Mouse (Mus musculus): ENCODE measurements at regions not wholly inside any gene's neighbourhood (a gene's known extent, or its start where the extent isn't known, plus 50 kb on each side); places are given as distances from the start of the nearest gene placed in this dataset.
A peak's percentile ranks its signal among the peaks of the same experiment; 100 is the strongest.
"Not testable (repeated sequence)": the region's sequence is repeated elsewhere in the genome, so short reads cannot be mapped to it uniquely, and the experiment has no call there.

DNA sequence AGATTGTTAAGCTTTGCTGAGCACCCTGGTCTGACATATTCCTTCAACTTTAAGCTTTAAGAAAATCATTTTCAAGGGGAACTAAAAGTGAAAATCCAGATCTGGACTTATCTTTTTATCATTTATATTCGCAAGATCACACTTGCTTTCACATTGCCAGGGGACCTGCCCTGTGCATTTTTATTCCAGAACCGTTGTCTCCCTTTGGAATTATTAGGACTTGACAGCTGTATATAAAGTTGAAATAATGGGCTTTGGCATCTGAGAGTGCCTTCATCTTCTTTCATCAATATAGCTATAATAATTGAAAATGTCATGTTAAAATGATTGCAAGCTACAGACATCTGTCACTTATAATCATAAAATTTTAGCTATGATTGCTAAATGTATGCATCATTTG lies 276.8 kb upstream of the Olfm3 start:
- intact Hi-C loops (cut with DNase I): no loop called here

DNA sequence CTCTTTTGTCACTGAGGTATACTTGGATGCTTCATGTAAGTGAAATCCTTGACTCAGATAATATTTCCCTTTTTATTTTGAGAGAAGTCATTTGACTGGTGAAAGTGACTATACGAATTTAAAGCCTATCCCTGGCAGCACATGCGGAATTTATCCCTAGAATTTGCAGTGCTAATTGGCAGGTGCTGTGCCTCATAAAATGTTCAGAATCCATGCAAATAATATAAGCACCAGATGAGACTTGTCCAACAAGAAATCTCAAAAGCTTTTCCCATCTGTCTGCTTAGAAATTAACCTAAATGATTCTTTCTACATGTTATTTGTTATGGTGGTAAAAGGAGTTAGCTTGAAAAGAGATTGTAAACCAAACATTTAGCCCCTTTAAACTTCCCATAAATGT lies 268.5 kb upstream of the Olfm3 start:
- intact Hi-C loops (cut with DNase I): no loop called here

More for the DNA sequence above, 276.8 kb upstream of the Olfm3 start:
- DNase-seq (ENCODE audit: low spot score in 2 of 2): no peak

DNA sequence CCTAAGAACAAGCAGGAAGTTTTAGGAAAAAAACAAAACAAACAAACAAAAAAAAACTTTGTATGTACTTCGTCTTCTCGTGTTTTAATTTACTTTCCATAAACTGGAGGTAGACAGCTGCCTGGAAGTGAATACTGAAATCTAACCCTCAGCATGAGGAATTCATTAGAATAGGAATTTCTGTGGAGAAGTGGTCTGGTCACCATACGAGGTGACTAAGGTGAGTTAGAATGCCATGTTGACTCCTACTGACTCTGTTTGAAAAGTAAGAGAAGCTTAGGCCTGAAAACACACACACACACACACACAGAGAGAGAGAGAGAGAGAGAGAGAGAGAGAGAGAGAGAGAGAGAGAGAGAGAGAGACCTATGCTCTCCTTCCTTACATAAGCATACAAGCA lies 255.9 kb upstream of the Olfm3 start:
- DNase-seq (ENCODE audit: low spot score in 2 of 2): no peak
- intact Hi-C loops (cut with DNase I): no loop called here

More for the DNA sequence above, 268.5 kb upstream of the Olfm3 start:
- DNase-seq (ENCODE audit: low spot score in 2 of 2): no peak

DNA sequence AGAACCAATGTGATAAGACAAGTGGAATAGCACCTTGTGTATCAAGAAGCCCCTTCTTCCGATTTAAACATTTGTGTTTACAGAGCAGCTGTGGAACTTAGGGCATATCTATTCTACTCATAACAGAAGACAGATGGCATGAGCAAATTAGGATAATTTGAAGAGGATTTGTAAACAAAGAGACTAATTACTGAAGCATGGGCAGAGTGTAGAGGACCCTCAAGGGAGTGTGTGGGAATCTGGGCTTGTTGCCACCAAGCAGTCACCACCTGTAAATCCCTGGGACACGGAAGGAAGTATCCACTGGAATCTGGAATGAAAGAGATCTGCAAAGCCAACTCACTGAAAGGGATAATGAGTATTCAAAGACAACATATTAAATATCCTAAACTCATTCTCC lies 205.9 kb upstream of the Olfm3 start:
- no peak for DNase-seq (ENCODE audit: low spot score in 2 of 2)
- intact Hi-C loops (cut with DNase I): no loop called here

DNA sequence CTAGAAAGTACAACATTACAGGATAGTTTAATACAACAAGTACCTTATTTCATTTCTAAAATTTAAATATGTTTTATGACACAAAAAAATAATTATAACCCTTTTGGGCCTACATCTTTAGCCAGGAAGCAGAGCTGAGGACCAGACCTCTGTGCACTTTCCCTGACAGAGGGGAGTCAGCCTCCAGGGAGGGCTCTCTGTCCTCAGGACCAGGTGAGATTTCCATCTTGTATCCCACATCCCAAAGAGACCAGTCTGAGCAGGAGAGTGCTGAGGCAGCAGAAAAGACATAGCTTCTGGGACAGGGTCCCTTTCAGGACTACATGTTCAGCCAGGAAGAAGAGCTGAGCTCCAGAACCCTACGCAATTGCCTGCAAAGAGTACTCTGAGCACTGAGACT lies 178.7 kb upstream of the Olfm3 start:
- no peak for DNase-seq (ENCODE audit: low spot score in 2 of 2)
- intact Hi-C loops (cut with DNase I): no loop called here

DNA sequence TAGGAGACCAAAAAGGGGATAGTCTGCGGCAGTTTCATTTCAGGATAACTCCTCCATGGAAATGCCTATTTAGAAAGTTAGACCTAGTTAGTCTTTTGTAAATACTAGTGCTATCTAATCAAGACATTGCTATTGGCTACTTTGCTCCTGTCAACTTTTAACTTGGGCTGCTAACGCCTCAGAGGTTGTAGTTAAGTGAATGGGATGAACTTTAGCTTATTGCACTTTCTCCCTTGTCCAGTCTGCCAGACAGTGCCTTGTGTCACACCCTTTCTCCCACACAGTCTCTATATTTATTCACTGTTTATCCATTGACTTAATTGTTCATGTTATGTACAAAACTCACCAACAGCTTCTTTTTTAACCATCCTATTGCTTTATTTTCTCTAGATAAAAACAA lies 167.5 kb upstream of the Olfm3 start:
- intact Hi-C loops (cut with DNase I): no loop called here
- DNase-seq (ENCODE audit: low spot score in 2 of 2): no peak

DNA sequence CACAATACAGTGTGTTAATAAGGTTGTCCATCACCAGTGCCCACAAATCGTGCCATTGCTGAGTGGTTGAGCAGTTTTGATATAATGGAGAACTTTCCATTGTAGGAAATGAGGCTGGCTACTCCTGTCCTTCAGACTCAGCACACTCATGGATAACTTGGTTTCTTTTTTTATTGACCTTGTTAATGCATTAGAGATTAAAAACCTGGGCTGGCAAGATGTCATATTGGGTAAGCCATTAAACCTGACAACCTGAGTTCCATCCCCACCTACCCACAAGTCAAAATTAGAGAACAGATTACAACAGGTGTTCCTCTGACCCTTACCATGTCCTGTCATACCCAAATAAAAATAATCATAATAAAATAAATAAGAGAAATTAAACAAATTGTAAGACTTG lies 159.7 kb upstream of the Olfm3 start:
- no peak for DNase-seq (ENCODE audit: low spot score in 2 of 2)
- intact Hi-C loops (cut with DNase I): no loop called here

DNA sequence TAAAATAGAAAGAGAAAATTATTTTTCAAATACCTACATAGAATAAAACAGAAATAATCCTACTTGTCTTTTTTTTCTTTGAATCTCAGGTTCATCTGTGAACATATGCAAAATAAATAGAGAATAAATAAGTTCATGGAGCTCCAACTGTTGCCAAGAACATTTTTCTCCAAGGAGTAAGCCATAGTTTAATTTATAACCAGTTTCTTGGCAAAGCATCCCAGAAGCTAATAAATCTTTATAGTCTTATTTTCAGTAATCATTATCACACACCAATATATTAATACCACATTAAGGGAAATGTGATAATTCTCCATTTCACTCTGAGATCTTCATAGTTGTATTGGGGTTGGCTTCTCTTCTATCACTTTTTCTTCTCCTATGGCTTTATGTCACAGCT lies 158.7 kb upstream of the Olfm3 start:
- DNase-seq (ENCODE audit: low spot score in 2 of 2): no peak
- intact Hi-C loops (cut with DNase I): no loop called here

DNA sequence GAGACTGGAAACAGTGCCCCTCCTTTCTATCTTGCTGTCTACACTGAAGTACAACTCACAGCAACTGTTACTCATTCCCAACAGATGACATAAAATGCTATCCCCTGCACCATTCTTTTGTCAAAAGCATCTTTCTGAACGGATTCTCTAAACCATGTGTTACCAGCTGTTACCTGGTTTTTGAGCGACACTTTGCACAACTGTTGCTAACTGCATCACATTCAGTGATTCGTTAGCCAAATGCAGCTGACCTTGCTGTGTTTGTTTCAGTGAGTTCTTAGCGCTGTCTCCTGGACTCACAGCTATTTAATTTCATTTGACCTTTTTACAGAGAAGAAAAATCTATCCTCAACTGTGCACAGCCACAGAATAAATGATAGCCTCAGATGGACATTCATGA lies 146.6 kb upstream of the Olfm3 start:
- no peak for DNase-seq (ENCODE audit: low spot score in 2 of 2)
- intact Hi-C loops (cut with DNase I): no loop called here

DNA sequence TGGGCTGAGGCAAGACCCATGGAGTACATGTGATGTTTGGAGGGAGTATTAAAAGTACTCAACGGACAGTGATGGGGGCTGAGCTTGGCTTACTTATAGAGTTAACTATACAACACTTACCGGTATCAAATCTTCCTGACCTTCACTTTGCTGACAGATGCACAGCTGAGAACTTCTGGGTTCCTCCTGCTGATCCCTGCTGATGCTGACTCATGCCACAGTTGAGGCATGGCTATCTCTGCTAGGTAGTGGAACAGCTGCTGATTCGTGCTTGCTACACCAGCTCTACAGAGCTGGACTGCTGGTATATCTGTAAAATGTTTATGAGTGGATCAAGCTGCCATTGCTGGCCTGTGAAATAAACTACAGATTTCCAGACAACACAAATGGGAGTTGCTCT lies 145.3 kb upstream of the Olfm3 start:
- intact Hi-C loops (cut with DNase I): no loop called here
- DNase-seq (ENCODE audit: low spot score in 2 of 2): no peak

DNA sequence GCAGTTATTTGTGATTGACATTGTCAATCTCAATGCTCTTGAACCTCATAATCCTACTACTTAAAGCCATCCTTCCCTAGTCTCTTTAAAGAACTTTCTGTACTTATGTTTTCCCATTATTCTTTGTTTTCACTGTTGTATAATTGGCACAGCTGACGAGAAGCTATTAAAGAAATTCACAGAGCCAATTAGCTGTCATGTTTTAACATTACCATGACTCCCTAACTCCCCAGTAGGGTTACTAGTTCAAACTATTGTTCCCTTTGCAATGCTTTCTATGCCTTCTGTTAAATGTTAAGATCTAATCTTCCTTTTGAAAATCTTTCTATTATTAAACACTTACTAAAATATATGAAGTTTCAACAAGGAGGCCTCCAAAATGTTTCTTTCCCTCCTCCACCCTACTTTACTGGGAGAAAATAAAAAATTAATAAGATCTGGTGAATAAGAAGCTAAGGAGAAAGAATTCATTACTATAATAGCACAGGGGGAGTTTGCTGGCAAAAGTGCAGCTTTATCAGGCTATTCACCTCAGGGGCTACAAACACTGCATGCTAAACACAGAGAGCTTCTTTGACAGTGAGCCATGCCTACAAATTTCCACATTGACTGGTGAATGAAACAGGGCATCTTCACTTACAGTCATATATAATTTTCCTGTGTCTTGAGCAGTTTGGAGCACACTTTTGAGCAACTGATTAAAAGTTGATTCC lies 144.4 kb upstream of the Olfm3 start:
- intact Hi-C loops (cut with DNase I): no loop called here
- no peak for DNase-seq (ENCODE audit: low spot score in 2 of 2)

DNA sequence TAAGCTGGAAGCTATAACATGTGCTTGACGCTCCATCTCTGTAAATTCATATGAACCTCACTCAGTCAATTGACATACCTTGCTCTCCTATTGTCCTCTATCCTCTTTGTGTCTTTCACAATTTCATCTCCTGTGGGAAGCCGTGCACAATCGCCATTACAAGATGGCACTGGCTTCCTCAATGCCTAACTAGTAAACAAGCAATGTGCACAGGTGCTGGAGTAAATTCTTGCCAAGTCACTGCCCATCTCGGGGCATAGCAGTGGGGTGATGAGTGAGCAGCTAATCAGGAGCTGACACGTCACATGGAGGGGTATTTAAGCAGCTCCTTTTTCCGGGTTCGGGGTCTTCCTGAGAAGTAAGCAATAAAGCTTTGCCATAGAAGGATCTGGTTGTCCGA lies 141.5 kb upstream of the Olfm3 start:
- DNase-seq (ENCODE audit: low spot score in 2 of 2); intact Hi-C loops (cut with DNase I): not testable (repeated sequence)

DNA sequence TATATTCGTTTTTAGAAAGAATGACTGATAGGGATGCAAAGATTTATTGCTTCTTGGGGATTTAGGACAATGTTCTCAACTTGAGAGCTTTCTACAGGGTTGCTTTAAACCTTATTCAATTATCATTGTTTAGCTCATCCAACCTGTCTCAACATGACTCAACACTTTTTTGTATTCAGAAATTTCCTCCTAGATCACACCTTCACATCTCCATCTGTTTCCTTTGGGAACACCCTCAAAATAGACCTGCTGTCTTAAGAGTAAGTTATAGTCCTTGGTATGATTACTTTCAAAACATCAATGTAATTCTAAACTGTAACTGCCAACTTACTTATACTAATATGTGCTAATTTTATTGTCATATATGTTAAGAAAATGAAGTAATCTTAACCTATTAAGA lies 114.8 kb upstream of the Olfm3 start:
- DNase-seq (ENCODE audit: low spot score in 2 of 2): peak in 1 of 2 experiments; percentile 55

DNA sequence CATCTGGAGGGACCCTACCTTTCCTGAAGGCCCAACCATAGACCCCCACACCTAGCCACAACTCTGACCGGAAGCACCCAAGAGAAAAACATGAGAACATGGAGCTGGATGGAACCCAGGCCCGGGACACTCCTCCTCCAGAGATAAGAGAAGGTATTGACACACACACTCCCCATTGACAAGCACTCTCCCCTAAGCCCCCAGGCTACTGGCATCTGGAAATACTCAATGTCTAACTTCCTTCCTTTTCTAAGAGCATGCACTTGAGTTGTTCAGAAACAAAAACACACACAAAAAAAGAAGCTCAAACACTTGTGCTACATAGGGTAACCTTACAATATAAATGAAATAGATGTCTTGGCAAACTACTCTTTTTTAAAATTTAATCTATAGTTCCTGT lies 113.9 kb upstream of the Olfm3 start:
- intact Hi-C loops (cut with DNase I): no loop called here

More for the DNA sequence above, 114.8 kb upstream of the Olfm3 start:
- intact Hi-C loops (cut with DNase I): no loop called here

DNA sequence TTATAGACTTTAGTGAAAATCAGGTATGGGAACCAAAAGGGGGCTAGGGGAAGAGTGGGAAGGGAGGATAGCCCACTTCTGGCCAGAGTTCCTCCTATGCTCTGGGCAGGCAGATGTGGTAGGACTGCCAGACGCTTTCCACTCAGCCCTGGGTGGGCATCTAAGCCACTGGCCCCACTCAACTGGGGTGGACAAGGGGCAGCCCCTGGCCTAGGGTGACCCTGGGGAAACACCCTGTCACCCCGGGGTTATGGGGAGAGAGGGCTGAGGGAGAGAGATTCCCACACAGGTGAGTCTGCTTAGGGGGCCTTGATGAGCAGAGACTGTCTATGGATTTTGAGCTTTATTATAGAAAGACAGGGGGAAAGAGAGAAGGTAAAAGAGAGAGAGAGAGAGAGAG lies 70.8 kb upstream of the Olfm3 start:
- no peak for DNase-seq (ENCODE audit: low spot score in 2 of 2)
- intact Hi-C loops (cut with DNase I): no loop called here

More for the DNA sequence above, 113.9 kb upstream of the Olfm3 start:
- DNase-seq (ENCODE audit: low spot score in 2 of 2): no peak
